Mouse (Mus musculus) midbrain, embryonic 15.5 days (tissue): ENCODE measurements at regions not wholly inside any gene's neighbourhood (a gene's known extent, or its start where the extent isn't known, plus 50 kb on each side); places are given as distances from the start of the nearest gene placed in this dataset.

Source experiments
- ATAC-seq: fragments of 200-750 bp; cut with Nextera tagmentation; replicated peaks from 2 replicates; pipeline ENCODE4 v1.8.0; 2017; ENCODE audit warnings: moderate TSS enrichment
- H3K27ac ChIP-seq: fragments of 300-500 bp; sonication (generic); 2 replicates; pipeline ENCODE4 v1.5.1; 2015; ENCODE audit warnings: mild to moderate bottlenecking, inconsistent platforms
- H3K27me3 ChIP-seq: fragments of 300-500 bp; sonication (generic); replicated peaks from 2 replicates; pipeline ENCODE4 v1.6.1; 2015; ENCODE audit warnings: inconsistent platforms
- H3K36me3 ChIP-seq: fragments of 300-500 bp; sonication (generic); replicated peaks from 2 replicates; pipeline ENCODE4 v1.6.1; 2015; ENCODE audit warnings: inconsistent platforms
- H3K4me1 ChIP-seq: fragments of 300-500 bp; sonication (generic); 2 replicates; pipeline ENCODE4 v1.6.1; 2015; ENCODE audit warnings: inconsistent platforms
- H3K4me2 ChIP-seq: fragments of 300-500 bp; sonication (generic); 2 replicates; pipeline ENCODE4 v1.6.1; 2015; ENCODE audit warnings: inconsistent platforms, mild to moderate bottlenecking, moderate library complexity
- H3K4me3 ChIP-seq: fragments of 300-500 bp; sonication (generic); 2 replicates; pipeline ENCODE4 v1.5.1; 2015; ENCODE audit warnings: mild to moderate bottlenecking, inconsistent platforms
- H3K9ac ChIP-seq: fragments of 300-500 bp; sonication (generic); 2 replicates; pipeline ENCODE4 v1.6.1; 2015; ENCODE audit warnings: mild to moderate bottlenecking, inconsistent platforms
- H3K9me3 ChIP-seq: fragments of 300-500 bp; sonication (generic); 2 replicates; pipeline ENCODE4 v1.6.1; 2016; ENCODE audit warnings: inconsistent platforms
- WGBS: fragments of 180-500 bp; shearing (Covaris S2); methylation state at CpG from one replicate; pipeline ENCODE4 v1.1.7; 2015; ENCODE audit warnings: mixed read lengths; 5-methylcytosine and 5-hydroxymethylcytosine counted together

GRCm38 (mm10) chr9:12692329-12692728 lies 553.3 kb downstream of the Jrkl start:
- Histone ChIP-seq H3K27me3 (no peaks in the 10 kb centered on the region), H3K4me3 (no peak overlapping the region), H3K4me1 (no peaks in the 10 kb centered on the region), H3K4me2 (no peak overlapping the region), H3K36me3 (no peaks in the 10 kb centered on the region), H3K27ac (no peak overlapping the region), H3K9me3 (no peaks in the 10 kb centered on the region), H3K9ac (no peak overlapping the region)
- ATAC-seq: no peak
- WGBS: 54% methylated on average over 4 of the region's 4 CpGs

DNA sequence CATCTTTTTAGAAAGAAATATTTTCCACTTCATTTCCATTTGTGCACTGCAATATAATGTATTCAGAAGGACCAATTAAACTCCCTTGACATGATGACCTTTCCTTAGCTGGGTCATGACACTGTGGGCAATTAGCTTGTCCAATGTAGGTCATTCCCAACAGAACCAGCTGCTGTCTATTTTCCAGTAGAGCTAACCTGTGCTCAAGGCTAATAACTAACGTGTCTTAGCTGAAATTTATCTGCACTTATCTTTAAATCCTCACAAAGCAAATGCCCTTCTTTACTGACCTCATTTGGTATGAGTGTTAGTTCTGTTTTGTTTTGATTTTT lies 554.7 kb downstream of the Jrkl start:
- H3K9me3 ChIP-seq: no peaks in the 10 kb centered on the region
- no peaks in the 10 kb centered on the region for H3K36me3 ChIP-seq
- no peaks in the 10 kb centered on the region for H3K4me1 ChIP-seq
- no peak overlapping the region for H3K4me3 ChIP-seq
- whole genome bisulfite sequencing: 38% methylated on average over 1 of the region's 1 CpGs
- H3K4me2 ChIP-seq: no peak overlapping the region
- H3K9ac ChIP-seq: no peak overlapping the region
- peak; percentile 50; the same call in 1 of the 2 replicates for ATAC-seq
- no peak overlapping the region for H3K27ac ChIP-seq
- H3K27me3 ChIP-seq: no peaks in the 10 kb centered on the region

DNA sequence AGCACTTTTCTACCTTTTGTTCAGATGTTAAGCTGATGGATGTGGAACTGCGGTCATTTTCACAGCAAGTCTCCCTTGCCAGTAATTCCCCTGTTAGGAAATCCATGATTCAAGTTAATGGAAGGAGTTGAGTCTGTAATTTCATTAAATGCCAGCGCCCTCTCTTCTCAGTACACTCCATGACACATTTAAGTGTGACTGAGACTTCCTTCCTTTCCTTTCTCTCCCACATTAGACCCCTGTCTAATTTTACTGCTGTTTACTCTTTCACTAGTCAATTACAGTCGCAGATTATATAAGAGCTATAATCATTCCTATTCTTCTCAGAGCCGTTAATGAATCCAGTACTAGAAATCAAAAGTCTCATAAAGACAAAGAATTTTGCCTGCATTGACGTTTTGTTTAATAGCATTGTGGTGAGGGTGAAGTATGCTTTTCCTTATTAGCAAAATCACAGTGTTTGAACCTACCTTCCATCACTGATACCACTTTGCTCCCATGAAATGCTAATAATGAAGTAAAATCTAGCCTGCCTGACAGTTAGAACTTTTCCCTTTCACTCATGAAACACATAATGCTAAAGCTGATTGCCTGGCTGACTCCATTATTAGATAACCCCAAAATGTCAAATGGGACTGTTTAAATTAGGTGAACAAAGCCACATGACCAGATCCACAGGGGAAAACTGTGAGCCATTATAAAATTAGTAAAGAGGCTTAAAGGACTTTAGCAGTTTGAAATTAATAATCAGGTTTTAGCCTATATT lies 555.3 kb downstream of the Jrkl start:
- H3K27me3 ChIP-seq: no peaks in the 10 kb centered on the region
- no peaks in the 10 kb centered on the region for H3K36me3 ChIP-seq
- no peaks in the 10 kb centered on the region for H3K4me1 ChIP-seq
- no peak overlapping the region for H3K9ac ChIP-seq
- no peak overlapping the region for H3K4me3 ChIP-seq
- H3K4me2 ChIP-seq: no peak overlapping the region
- no peak overlapping the region for H3K27ac ChIP-seq
- ATAC-seq: peak; percentile 39; the same call in 1 of the 2 replicates
- H3K9me3 ChIP-seq: no peaks in the 10 kb centered on the region
- WGBS: 55% methylated on average over 5 of the region's 5 CpGs
